Mouse (Mus musculus) small intestine, adult 2 months (tissue): Measurements from ENCODE around the gene Exoc6b. TPM values are rescaled to one million over a fixed set of nuclear protein-coding genes. Genes with fewer than 3 reads are reported as not detected.
A peak's percentile ranks its signal among the peaks of the same experiment; 100 is the strongest.

Experiments
- H3K27ac ChIP-seq: fragments of 200-500 bp; 2 replicates; pipeline ENCODE4 v1.5.1; 2012; ENCODE audit warnings: low read depth, low read length, control low read depth, inconsistent platforms; ENCODE audit not compliant: insufficient read depth
- H3K27me3 ChIP-seq: fragments of 200-500 bp; 2 replicates; pipeline ENCODE4 v1.6.1; 2012; ENCODE audit warnings: mild to moderate bottlenecking, moderate library complexity, low read length, inconsistent platforms; ENCODE audit not compliant: control insufficient read depth, insufficient read depth
- H3K36me3 ChIP-seq: fragments of 200-500 bp; 2 replicates; pipeline ENCODE4 v1.6.1; 2012; ENCODE audit warnings: mild to moderate bottlenecking, low read length, control low read depth, inconsistent platforms; ENCODE audit not compliant: control insufficient read depth, insufficient read depth
- H3K4me1 ChIP-seq: fragments of 200-500 bp; 2 replicates; pipeline ENCODE4 v1.6.1; 2012; ENCODE audit warnings: low read length, inconsistent platforms, mixed read lengths; ENCODE audit not compliant: control insufficient read depth, insufficient read depth, insufficient read length
- H3K4me3 ChIP-seq: fragments of 200-500 bp; 2 replicates; pipeline ENCODE4 v1.5.1; 2012; ENCODE audit warnings: low read depth, mild to moderate bottlenecking, control low read depth, inconsistent platforms, low read length, moderate library complexity
- CTCF ChIP-seq: fragments of 200-500 bp; IDR thresholded peaks from 2 replicates; pipeline ENCODE4 v1.5.1; 2012; ENCODE audit warnings: low read depth, mild to moderate bottlenecking, control low read depth, inconsistent platforms, low read length, moderate library complexity, mixed read lengths; ENCODE audit not compliant: insufficient replicate concordance, insufficient read length; ENCODE audit errors: extremely low read depth
- POLR2A ChIP-seq: fragments of 200-500 bp; IDR thresholded peaks from 2 replicates; pipeline ENCODE4 v1.6.1; 2012; ENCODE audit warnings: low read depth, mild to moderate bottlenecking, control low read depth, inconsistent platforms, low read length, moderate library complexity
- WGBS: fragments of 180-500 bp; shearing (Covaris S2); methylation state at CpG from one replicate; pipeline ENCODE4 v1.1.7; 2018; 5-methylcytosine and 5-hydroxymethylcytosine counted together
- polyA plus RNA-seq: library from polyadenylated mRNA; depleted of rRNA; stranded (reverse); fragments of >200 nt; gene quantifications from 2 replicates; pipeline ENCODE4 v1.2.3, GENCODE M21; 2012

Gene Exoc6b
- polyA plus RNA-seq, 1 experiment, result 7.0 TPM

DNA sequence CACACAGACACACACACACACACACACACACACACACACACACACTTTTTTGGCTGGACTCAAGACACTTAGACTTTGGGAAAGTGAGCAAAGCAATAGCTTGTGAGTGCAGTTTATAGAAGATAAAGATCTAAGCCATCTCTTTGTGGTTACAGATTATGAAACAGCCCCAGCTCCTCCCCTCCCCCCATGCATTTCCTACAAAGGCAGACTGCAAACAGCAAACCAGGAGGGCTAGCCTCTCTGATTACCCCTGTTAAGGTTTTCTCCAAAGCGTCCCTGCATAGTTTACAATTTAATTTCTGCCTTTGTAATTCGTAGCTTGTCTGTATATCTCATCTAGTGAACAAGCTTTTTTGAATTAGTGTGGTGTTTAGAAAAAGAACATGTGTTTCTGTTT is 412.6 kb downstream of the Exoc6b start:
- H3K27me3 ChIP-seq, result no peaks in the 10 kb centered on the region
- no peaks in the 10 kb centered on the region for H3K36me3 ChIP-seq
- no peak overlapping the region for H3K27ac ChIP-seq
- H3K4me3 ChIP-seq, result no peak overlapping the region
- WGBS, result 64% methylated on average over 2 of the region's 2 CpGs
- no peaks in the 10 kb centered on the region; the same call in 1 of the 2 replicates for H3K4me1 ChIP-seq
- TF ChIP-seq POLR2A, result no peak

DNA sequence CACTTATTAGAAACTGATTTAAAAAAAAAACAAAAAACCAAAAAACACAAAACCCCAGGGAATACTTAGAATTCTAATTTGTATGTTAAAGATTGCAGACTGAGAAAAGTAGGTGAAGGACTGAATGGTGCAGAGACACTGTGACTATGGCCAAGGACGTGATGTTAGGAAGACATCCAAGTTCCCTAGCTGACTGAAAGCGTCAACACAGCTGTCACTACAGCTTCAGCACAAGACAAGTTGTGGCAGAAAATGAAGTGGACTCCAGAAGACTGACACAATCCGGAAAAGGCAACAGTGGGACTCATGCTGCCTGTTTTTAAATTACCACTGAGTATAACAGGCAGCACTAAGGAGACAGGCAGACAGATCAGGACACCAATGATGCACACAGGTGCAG is 417.4 kb downstream of the Exoc6b start:
- 88% methylated on average over 3 of the region's 3 CpGs for WGBS
- Histone ChIP-seq H3K4me3 (no peak overlapping the region), H3K4me1 (no peaks in the 10 kb centered on the region; the same call in 1 of the 2 replicates), H3K36me3 (no peaks in the 10 kb centered on the region), H3K27me3 (no peaks in the 10 kb centered on the region), H3K27ac (no peak overlapping the region)
- no peak for TF ChIP-seq CTCF
- no peak for TF ChIP-seq POLR2A

DNA sequence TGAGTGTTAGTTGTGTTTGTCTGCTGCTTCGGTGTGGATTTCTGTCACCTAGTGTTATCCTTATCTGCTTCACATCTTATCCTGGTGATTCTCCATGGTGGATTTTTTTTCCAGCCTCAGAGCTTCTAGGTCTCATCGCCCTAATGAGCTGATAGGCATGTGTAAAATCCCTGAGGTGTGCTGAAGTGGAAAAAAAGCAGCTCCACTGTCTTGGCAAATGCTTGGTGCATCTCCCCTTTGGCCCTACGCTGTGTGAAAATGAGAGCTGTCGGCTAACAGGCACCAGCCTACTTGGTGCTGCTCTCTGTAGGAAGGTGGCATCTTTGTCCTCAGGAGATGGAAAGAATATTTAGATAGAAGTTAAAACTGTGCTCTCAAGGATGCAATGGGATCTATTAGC is 422.1 kb downstream of the Exoc6b start:
- no peak for TF ChIP-seq CTCF
- no peak for TF ChIP-seq POLR2A
- Histone ChIP-seq H3K27me3 (no peaks in the 10 kb centered on the region), H3K27ac (no peak overlapping the region), H3K36me3 (no peaks in the 10 kb centered on the region), H3K4me3 (no peak overlapping the region), H3K4me1 (no peaks in the 10 kb centered on the region)
- WGBS, result 71% methylated on average over 4 of the region's 4 CpGs

DNA sequence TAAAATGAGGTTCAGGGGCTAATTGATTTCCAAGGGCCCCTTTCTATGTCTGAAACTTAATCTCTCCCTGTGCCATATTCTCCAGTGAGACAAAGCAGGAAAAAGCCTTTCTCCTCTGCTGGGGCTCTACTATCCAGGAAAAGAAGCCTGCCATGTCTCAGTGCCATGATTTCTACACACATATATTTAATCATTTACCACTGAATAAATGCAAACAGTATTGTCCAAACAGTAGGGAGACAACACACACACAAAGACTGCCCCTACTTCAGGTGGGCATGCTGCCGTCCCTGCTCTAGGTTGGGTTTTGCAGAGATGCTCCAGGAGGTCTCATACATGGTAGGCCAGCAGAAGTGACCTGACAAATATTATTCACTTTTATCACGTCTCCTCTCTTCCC is 422.6 kb downstream of the Exoc6b start:
- Histone ChIP-seq H3K36me3 (no peaks in the 10 kb centered on the region), H3K4me3 (no peak overlapping the region), H3K27me3 (no peaks in the 10 kb centered on the region), H3K27ac (no peak overlapping the region), H3K4me1 (no peaks in the 10 kb centered on the region)
- 75% methylated on average over 2 of the region's 2 CpGs for WGBS
- TF ChIP-seq POLR2A (no peak), CTCF (no peak)

DNA sequence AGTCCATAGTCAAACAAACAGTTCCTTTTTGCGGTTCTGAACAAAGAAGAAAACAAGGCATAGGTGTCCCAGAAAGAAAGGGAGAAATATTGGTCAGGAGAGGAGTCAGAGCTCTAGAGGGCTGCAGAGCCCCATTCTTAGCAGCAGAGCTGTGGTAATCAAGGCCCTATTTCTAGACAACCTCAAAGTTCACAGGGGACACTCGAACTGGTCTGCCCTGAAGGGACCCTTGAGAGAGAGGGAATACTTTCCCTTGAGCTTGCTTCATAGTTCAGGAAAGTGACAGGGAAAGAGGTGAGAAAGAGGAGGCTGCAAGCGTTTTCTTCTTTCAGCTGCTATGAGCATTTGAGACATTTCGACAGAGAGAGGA is 428.3 kb downstream of the Exoc6b start:
- Histone ChIP-seq H3K36me3 (no peaks in the 10 kb centered on the region), H3K4me1 (peaks cover 14% of the 10 kb centered on the region; the same call in 1 of the 2 replicates), H3K27me3 (no peaks in the 10 kb centered on the region), H3K27ac (peak overlapping the region; percentile 25), H3K4me3 (no peak overlapping the region)
- no peak for TF ChIP-seq POLR2A
- TF ChIP-seq CTCF, result no peak
- 34% methylated on average over 4 of the region's 4 CpGs for WGBS

DNA sequence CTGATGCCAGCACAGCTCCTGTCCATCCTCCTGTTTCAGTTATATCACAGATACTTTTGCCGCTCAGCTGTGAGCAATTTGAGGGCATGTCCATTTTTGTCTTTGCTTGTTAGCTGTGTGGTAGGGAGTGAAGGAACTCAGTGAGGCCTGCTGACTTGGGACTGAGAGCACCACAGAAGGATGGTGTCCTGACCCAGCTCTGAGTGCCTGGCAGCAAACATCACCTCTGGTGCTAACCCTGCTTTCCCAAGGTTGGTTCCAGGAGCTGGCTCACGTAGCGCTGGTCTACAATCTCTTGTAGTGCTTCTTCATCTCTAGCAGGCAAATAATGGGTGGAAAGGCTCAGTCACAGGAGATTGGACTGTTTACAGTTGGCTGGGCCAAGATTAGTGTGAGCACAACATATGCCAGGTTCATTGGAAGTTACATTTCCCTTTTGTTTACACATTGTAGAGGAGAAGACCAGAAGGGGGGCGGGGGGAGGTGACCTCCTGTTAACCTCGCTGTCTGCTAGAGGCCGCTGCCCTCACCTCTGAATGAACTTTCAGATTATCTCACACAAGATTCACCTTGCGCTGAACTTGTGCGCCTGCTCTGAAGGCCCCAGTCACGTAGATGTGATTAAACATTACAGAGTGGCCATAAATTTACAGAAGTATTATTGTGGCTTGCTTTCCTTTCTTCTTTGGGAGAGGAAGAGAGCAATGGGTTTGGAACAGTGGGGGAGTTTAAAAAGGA is 428.8 kb downstream of the Exoc6b start:
- no peak for TF ChIP-seq POLR2A
- TF ChIP-seq CTCF, result no peak
- H3K36me3 ChIP-seq, result no peaks in the 10 kb centered on the region
- no peaks in the 10 kb centered on the region for H3K27me3 ChIP-seq
- WGBS, result 16% methylated on average over 9 of the region's 9 CpGs
- H3K4me1 ChIP-seq, result peaks cover 14% of the 10 kb centered on the region; the same call in 1 of the 2 replicates
- peak overlapping the region; percentile 25 for H3K27ac ChIP-seq
- no peak overlapping the region for H3K4me3 ChIP-seq

DNA sequence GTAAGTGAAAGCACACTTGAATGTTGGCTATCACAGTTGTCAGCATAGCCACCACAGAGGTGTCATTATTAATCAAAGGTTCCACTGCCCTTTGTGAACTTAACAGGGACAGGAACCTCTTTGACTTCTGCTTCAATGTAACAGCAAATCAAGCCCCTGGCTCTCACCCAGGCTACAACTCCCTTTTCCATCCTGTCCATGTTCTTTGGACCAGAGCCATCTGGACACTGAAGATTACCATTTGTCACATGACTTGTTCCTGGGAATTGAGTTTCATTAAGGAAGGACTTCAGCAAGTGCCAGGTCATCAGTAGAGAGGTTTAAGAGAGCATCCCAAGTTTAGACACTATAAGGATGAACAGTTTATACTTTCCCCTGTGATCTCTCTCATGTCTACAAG is 431.1 kb downstream of the Exoc6b start:
- no peaks in the 10 kb centered on the region; the same call in 1 of the 2 replicates for H3K27me3 ChIP-seq
- peaks cover 14% of the 10 kb centered on the region; the same call in 1 of the 2 replicates for H3K4me1 ChIP-seq

More for the DNA sequence above, 431.1 kb downstream of the Exoc6b start:
- TF ChIP-seq POLR2A, result no peak
- TF ChIP-seq CTCF, result no peak
- Histone ChIP-seq H3K27ac (no peak overlapping the region), H3K36me3 (no peaks in the 10 kb centered on the region), H3K4me3 (no peak overlapping the region)
